Mouse (Mus musculus): ENCODE data around the gene Cyp2j12.

DNA sequence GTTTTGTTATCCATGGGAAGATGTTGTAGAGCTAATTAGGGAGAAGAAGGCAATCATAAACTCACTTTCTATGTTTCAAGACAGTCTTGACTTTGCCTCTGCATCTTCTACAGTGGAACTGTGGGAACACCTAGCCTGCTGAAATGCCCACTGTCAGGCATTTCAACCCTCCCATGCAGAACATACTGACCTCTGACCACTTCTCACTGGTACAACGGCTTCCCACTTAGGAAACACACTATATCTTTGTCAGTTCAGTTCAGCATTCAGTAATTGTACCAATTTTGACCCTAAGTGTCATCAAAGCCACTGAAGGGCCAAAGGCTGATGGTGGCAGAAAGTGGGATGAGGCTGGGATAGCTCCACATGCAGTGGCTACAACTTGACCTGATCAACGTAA, 78.9 kb downstream of the Cyp2j12 start:
- TF ChIP-seq GATA1 (IDR thresholded peaks at IDR 0.05; ENCODE audit: borderline replicate concordance, low read length) (no peak), FLI1 (IDR thresholded peaks at IDR 0.05; ENCODE audit: low read length) (no peak)

Measured in megakaryocyte, embryonic 14.5 days (primary cell).